Mouse (Mus musculus) embryonic facial prominence, embryonic 14.5 days (tissue): ENCODE measurements around the gene Tns1. TPM values are rescaled to one million over a fixed set of nuclear protein-coding genes. Genes with fewer than 3 reads are reported as not detected.
A peak's percentile ranks its signal among the peaks of the same experiment; 100 is the strongest.

Experiments
- ATAC-seq: fragments of 200-750 bp; cut with Nextera tagmentation; 2 replicates; pipeline ENCODE4 v1.8.0; 2017; ENCODE audit warnings: low read depth, moderate number of reproducible peaks, moderate TSS enrichment
- DNase-seq: peaks from one replicate; pipeline ENCODE4 v3.0.0-alpha.2; 2015; ENCODE audit warnings: low spot score
- H3K27ac ChIP-seq: fragments of 300-500 bp; sonication (generic); replicated peaks from 2 replicates; pipeline ENCODE4 v1.5.1; 2014; ENCODE audit warnings: low read depth, mild to moderate bottlenecking, low read length, moderate library complexity
- H3K27me3 ChIP-seq: fragments of 300-500 bp; sonication (generic); replicated peaks from 2 replicates; pipeline ENCODE4 v1.6.1; 2014; ENCODE audit warnings: low read length; ENCODE audit not compliant: control insufficient read depth, insufficient read depth
- H3K36me3 ChIP-seq: fragments of 300-500 bp; sonication (generic); 2 replicates; pipeline ENCODE4 v1.6.1; 2014; ENCODE audit warnings: low read length, mixed read lengths; ENCODE audit not compliant: control insufficient read depth, insufficient read depth
- H3K4me1 ChIP-seq: fragments of 300-500 bp; sonication (generic); 2 replicates; pipeline ENCODE4 v1.6.1; 2014; ENCODE audit warnings: antibody characterized with exemption, low read length; ENCODE audit not compliant: control insufficient read depth, insufficient read depth
- H3K4me2 ChIP-seq: fragments of 300-500 bp; sonication (generic); 2 replicates; pipeline ENCODE4 v1.6.1; 2014; ENCODE audit warnings: low read depth, mild to moderate bottlenecking, low read length, moderate library complexity, mixed read lengths
- H3K4me3 ChIP-seq: fragments of 300-500 bp; sonication (generic); 2 replicates; pipeline ENCODE4 v1.5.1; 2014; ENCODE audit warnings: low read depth, mild to moderate bottlenecking, low read length
- H3K9ac ChIP-seq: fragments of 300-500 bp; sonication (generic); 2 replicates; pipeline ENCODE4 v1.6.1; 2014; ENCODE audit warnings: low read depth, mild to moderate bottlenecking, low read length, moderate library complexity, mixed read lengths
- H3K9me3 ChIP-seq: fragments of 300-500 bp; sonication (generic); 2 replicates; pipeline ENCODE4 v1.6.1; 2016; ENCODE audit warnings: low read length; ENCODE audit not compliant: control insufficient read depth
- WGBS: fragments of 180-500 bp; shearing (Covaris S2); extraction: QIAGEN DNeasy Blood & Tissue Kit; methylation state at CpG from one replicate; pipeline ENCODE4 v1.1.7; 2014; 5-methylcytosine and 5-hydroxymethylcytosine counted together
- polyA plus RNA-seq: library from polyadenylated mRNA; unstranded; fragments of >200 nt; fragmentation: Nextera tagmentation; extraction: Ambion mirVana; gene quantifications from 2 replicates; pipeline ENCODE4 v1.2.1, GENCODE M21; 2014

Gene Tns1
- polyA plus RNA-seq, 1 experiment from 2014 or later = 58.5 TPM

GRCm38 (mm10) chr1:73910701-73911100, 213.5 kb downstream of the Tns1 start:
- no peak overlapping the region for H3K4me2 ChIP-seq
- WGBS = 80% methylated on average over 8 of the region's 8 CpGs

DNA sequence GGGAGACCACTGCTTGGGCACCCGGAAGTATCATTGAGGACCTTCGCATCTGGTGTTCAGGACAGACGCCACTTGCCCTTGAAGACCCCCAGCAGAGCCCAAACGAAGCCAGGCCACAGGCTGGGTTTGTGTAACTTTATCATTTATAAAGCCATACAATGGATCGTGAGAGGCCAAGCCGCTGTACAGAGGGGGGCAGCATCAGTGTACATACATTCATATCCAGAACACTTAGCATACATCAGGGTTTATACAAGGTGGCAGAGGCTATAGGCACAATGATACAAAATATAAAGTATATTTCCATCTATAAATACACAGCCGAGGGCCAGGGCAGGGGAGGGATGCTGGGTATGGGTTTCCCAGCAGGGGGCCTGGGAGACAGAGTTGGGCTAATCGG, 214.1 kb downstream of the Tns1 start:
- Histone ChIP-seq H3K27ac (no peak overlapping the region), H3K9me3 (no peaks in the 10 kb centered on the region), H3K27me3 (no peaks in the 10 kb centered on the region), H3K4me3 (no peak overlapping the region), H3K4me1 (peaks cover 3% of the 10 kb centered on the region; the same call in 1 of the 2 replicates), H3K9ac (no peak overlapping the region), H3K36me3 (peaks cover 19% of the 10 kb centered on the region; the same call in 1 of the 2 replicates), H3K4me2 (no peak overlapping the region)
- ATAC-seq (no peak), DNase-seq (no peak)
- WGBS = 80% methylated on average over 8 of the region's 8 CpGs

More at GRCm38 (mm10) chr1:73910701-73911100, 213.5 kb downstream of the Tns1 start:
- Histone ChIP-seq H3K4me3 (no peak overlapping the region), H3K9ac (no peak overlapping the region), H3K9me3 (no peaks in the 10 kb centered on the region), H3K4me1 (peaks cover 6% of the 10 kb centered on the region), H3K27ac (no peak overlapping the region), H3K36me3 (peaks cover 25% of the 10 kb centered on the region; the same call in 1 of the 2 replicates), H3K27me3 (no peaks in the 10 kb centered on the region)
- ATAC-seq (no peak), DNase-seq (no peak)

DNA sequence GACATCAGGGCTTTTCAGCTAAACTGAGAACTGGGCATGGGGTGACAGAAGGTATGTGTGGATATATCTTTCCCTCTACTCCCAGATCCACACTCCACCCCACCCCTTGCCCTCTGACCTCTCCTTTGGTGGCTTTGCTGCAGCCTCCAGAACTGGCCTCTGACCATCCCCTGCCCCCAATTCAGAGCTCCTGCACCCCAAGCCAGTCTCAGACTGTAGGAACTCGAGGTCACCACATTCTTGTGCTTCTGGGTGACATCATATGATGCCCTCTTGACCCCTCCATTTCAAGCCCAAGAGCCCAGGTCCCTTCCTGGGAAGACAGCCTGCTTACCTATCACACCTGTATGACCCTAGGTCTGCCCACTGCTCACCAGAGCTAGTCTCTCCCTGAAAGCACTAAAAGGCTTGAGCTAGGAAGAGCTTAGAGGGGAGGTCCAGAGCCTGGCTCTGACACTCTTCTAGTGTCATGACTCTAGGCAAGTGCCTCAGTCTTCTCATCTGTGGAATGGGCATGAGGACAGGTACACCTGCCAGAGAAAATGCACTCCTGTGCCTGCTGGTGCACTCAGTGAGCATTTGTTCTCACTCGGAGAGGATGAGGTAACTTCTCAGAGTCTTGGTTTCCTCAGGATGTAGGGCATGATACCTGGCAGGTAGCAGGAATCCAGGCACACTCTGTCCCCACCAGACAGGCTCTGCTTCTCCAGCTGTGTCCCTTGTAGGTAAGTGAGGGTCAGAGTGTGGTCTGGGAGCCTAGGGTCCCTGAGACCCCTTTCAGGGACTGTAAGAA, 214.9 kb downstream of the Tns1 start:
- 77% methylated on average over 2 of the region's 2 CpGs for WGBS
- Histone ChIP-seq H3K27ac (no peak overlapping the region), H3K4me3 (no peak overlapping the region), H3K9me3 (no peaks in the 10 kb centered on the region), H3K9ac (no peak overlapping the region), H3K4me1 (peaks cover 3% of the 10 kb centered on the region; the same call in 1 of the 2 replicates), H3K27me3 (no peaks in the 10 kb centered on the region), H3K36me3 (peaks cover 14% of the 10 kb centered on the region; the same call in 1 of the 2 replicates), H3K4me2 (no peak overlapping the region)
- DNase-seq = no peak
- ATAC-seq = no peak

DNA sequence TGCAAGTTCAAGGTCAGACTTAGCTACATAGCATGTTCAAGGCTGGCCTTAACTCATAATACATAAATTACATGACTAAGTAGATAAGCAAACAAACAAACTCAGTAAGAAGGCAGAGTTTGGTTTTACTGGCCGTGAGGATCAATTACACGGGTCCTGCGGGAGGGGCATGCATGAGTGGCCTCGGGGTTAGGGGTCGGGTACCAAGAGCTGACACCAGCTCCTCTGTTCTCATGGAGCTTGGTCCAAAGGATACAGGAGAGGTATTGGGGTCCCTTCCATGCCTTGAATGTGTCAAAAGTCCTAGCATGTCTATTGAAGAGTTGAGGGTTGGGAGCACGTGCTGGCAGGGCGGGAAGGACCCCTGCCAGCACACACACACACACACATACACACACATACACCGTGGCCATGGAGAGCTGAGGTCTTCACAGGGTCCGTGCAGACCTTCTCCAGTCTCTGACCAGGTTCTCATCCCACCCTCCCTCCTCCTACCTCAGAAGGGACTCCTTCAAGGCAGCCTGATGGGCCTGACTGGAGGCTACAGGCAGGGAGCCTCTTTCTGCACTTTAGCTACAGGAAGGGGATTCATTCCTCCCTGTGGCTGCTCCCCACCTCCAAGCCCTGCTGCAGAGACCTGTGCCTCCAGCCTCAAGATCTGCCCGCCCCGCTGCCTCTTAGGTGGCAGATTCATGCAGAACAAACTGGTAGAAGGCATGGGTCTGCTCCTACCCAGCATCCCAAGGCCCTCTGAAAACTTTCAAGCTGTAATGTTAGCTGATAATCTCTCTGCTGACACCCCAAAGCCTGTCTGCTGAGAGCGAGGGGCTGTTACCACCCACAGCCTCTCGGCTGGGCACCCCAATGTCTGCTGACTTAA, 215.9 kb downstream of the Tns1 start:
- H3K4me2 ChIP-seq = no peak overlapping the region
- H3K9me3 ChIP-seq = no peaks in the 10 kb centered on the region
- ATAC-seq = no peak
- no peak for DNase-seq
- peaks cover 5% of the 10 kb centered on the region; the same call in 1 of the 2 replicates for H3K36me3 ChIP-seq
- H3K27ac ChIP-seq = no peak overlapping the region
- H3K4me1 ChIP-seq = peaks cover 3% of the 10 kb centered on the region; the same call in 1 of the 2 replicates
- no peak overlapping the region for H3K4me3 ChIP-seq
- no peak overlapping the region for H3K9ac ChIP-seq
- H3K27me3 ChIP-seq = no peaks in the 10 kb centered on the region
- WGBS = 65% methylated on average over 13 of the region's 13 CpGs

- Histone ChIP-seq H3K36me3 (peaks cover under 1% of the 10 kb centered on the region; the same call in 1 of the 2 replicates), H3K9me3 (no peaks in the 10 kb centered on the region), H3K4me2 (no peak overlapping the region), H3K27ac (no peak overlapping the region), H3K4me3 (no peak overlapping the region), H3K27me3 (no peaks in the 10 kb centered on the region), H3K4me1 (peaks cover 3% of the 10 kb centered on the region; the same call in 1 of the 2 replicates), H3K9ac (no peak overlapping the region)
- no peak for DNase-seq
- no peak for ATAC-seq
- WGBS = 92% methylated on average over 28 of the region's 28 CpGs
Measured at GRCm38 (mm10) chr1:73907166-73907565, 217.1 kb downstream of the Tns1 start.

DNA sequence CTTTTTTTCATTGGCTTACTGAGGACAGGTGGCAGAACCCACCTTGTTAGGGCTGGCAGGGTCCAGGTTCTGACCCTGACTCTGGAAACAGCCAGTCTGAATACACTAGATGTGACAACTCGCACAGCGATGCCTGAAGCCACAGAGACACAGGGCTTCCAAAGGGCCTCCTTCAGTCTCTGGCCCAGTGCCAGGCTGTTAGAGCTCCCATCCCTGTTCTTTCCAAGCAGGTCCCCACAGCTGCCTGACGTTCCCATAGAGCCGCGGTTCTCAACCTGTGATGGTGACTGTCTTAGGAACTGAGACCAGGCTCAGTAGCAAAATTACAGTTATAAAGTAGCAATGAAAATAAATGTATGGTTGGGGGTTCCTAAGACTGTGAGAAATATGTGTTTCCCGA, 217.9 kb downstream of the Tns1 start:
- Histone ChIP-seq H3K4me3 (no peak overlapping the region), H3K27ac (0 out of 2 replicates have a peak overlapping the region, but pooled peaks have one; percentile 5), H3K27me3 (no peaks in the 10 kb centered on the region), H3K9me3 (no peaks in the 10 kb centered on the region), H3K9ac (no peak overlapping the region), H3K4me1 (peaks cover 3% of the 10 kb centered on the region; the same call in 1 of the 2 replicates), H3K4me2 (no peak overlapping the region), H3K36me3 (no peaks in the 10 kb centered on the region)
- 50% methylated on average over 6 of the region's 6 CpGs for WGBS
- ATAC-seq = no peak
- DNase-seq = peak; percentile 78

- ATAC-seq (no peak), DNase-seq (peak; percentile 25)
- H3K27me3 ChIP-seq = no peaks in the 10 kb centered on the region
- no peak overlapping the region for H3K27ac ChIP-seq
- H3K4me2 ChIP-seq = no peak overlapping the region
- 57% methylated on average over 5 of the region's 5 CpGs for WGBS
- H3K9me3 ChIP-seq = no peaks in the 10 kb centered on the region
- no peak overlapping the region for H3K9ac ChIP-seq
- H3K4me3 ChIP-seq = no peak overlapping the region
- H3K4me1 ChIP-seq = peaks cover 3% of the 10 kb centered on the region; the same call in 1 of the 2 replicates
- no peaks in the 10 kb centered on the region for H3K36me3 ChIP-seq
Measured at GRCm38 (mm10) chr1:73905811-73906190, 218.4 kb downstream of the Tns1 start.

DNA sequence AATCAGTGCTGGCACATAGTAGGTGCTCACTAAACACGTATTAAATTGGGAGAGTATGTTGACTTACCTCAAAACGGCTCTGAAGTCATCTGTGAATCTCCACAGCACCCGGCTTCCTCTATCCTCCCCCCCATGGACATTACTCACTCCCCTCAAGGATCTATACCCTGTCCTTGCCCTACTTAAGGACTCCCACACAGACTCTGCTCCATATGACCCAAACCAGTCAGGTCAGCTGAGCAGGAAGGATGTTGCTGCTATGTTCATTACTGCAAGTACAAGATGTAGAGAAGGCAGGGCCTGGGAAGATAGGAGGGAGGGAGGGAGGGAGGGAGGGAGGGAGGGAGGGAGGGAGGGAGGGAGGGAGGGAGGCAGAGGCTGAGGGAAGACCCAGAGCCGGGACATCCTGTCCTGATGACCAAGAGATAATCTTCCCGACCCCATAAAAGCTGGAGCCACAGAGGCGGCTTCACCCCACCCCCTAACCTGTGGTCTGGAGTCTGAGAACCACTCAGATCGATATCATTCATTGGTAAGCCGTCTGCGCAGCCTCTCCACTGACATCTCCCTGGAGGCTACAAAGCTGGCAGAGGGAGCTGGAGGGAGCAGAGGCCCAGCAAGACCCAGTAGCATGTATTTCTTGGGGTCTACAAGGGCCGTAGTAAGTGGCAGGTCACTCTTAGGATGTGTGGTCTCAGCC, 219.0 kb downstream of the Tns1 start:
- no peak for ATAC-seq
- Histone ChIP-seq H3K9me3 (no peaks in the 10 kb centered on the region), H3K27ac (no peak overlapping the region), H3K36me3 (no peaks in the 10 kb centered on the region), H3K9ac (no peak overlapping the region; the same call in 1 of the 2 replicates), H3K4me2 (no peak overlapping the region), H3K27me3 (no peaks in the 10 kb centered on the region), H3K4me3 (no peak overlapping the region), H3K4me1 (peaks cover 3% of the 10 kb centered on the region; the same call in 1 of the 2 replicates)
- no peak for DNase-seq
- WGBS = 51% methylated on average over 10 of the region's 10 CpGs
